Mouse (Mus musculus): ENCODE data around the gene Anp32e.

DNA sequence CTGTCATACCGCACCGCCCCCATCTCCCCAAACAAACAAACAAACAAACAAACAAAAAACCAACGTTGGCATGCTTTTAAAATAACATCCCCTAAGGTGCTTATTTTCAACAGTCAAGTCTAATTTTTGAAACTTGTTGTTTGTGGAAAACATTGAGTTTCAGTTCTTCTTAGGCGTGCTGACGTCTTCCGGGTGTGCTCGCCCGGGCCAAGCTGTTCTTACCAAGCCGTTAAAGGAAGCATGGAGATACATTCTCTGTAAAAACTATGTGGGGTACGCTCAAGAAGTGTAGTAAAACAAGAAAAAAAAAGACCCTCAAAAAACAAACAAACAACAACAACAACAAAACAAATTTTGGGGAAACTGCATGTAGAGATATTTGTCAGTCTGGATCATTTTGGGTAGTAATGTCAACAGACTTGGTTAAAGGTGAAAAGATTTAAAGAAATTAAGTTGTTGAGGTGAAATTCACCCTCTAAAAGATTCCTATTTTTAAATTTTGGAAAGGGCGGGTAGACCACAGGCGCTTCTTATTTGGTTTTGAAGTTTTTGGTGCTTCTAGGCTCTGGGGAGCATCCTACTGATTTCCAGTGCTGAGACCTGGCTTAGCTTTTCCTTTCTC, 43.3 kb downstream of the Anp32e start:
- TF ChIP-seq MAFK (IDR thresholded peaks at IDR 0.05; ENCODE audit: insufficient read depth, low read depth, low read length) (no peak), ZNF384 (IDR thresholded peaks at IDR 0.05; ENCODE audit: low read depth, low read length) (no peak)

All from ES-E14 (cell line).